Mouse (Mus musculus): ENCODE data around the gene Gm10073.

- TF ChIP-seq CTCF (IDR thresholded peaks at IDR 0.05; ENCODE audit: insufficient read depth, low read length) (no peak), POLR2A (IDR thresholded peaks at IDR 0.05; ENCODE audit: borderline replicate concordance, extremely low read depth, low read depth, low read length) (no peak)
Measured at GRCm38 (mm10) chr8:106529885-106530482, 43.3 kb downstream of the Gm10073 start.

Measured in lung, adult 2 months (tissue).